Mouse (Mus musculus) bone marrow macrophage, adult 2 months (primary cell): ENCODE results near the gene Rpl22.

Experiments used
- CTCF ChIP-seq: IDR thresholded peaks from 2 replicates; pipeline ENCODE4 v1.5.1; 2012; ENCODE audit warnings: low read depth, mild to moderate bottlenecking, low read length, moderate library complexity
- POLR2A ChIP-seq: IDR thresholded peaks from 2 replicates; pipeline ENCODE4 v1.6.1; 2012; ENCODE audit warnings: mild to moderate bottlenecking, low read depth, low read length, borderline replicate concordance

- no peak for TF ChIP-seq CTCF
- no peak for TF ChIP-seq POLR2A
Observed at GRCm38 (mm10) chr4:152344651-152345050, 19.1 kb downstream of the Rpl22 start.
